Mouse (Mus musculus) WW6 (cell line): ENCODE measurements around the gene Cdkn2b.

Source experiments
- DNase-seq: peaks from one replicate; pipeline ENCODE4 v3.0.0-alpha.2; 2013; ENCODE audit warnings: low read depth, low spot score

Gene Cdkn2b

GRCm38 (mm10) chr4:89293516-89293915, 17.3 kb downstream of the Cdkn2b start:
- DNase-seq: no peak

DNA sequence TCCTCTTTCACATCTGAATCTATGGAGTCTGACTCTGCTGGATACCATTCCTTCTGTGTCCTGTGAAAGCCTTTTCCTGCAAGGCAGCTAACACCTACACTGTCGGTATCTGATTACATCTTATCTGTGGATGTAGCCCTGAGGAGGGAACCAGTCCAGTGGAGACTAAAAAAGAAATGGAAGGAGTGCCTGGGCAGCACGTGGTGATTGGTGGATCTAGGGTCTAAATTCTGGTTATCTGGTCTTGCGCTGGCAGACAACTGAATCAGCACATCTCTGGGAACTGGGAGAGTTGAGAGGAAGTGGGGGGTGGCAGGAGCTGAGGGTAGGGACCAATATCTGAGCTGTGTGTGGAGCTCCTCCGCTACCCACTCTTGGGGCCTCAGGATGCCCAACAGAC, 21.8 kb downstream of the Cdkn2b start:
- DNase-seq: no peak

DNA sequence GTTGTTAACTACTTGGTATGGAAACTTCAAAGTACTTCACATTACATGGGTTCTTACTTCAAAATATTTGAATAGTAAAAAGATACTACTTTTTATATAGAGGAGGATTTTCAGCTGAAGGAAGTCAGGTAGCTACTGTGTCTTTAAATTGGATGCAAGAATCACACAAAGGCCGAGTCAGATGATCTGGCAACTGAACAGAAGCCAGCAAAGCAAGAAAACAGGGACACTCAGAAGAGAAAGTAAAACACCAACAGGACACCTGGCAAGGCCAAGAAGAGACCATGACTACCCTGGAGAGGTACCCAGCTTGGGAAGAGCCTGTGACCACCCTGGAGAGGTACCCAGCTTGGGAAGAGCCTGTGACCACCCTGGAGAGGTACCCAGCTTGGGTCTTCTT, 24.3 kb downstream of the Cdkn2b start:
- no peak for DNase-seq

GRCm38 (mm10) chr4:89285688-89286087, 25.2 kb downstream of the Cdkn2b start:
- DNase-seq: no peak

- DNase-seq: no peak
Observed at GRCm38 (mm10) chr4:89282661-89283060, 28.2 kb downstream of the Cdkn2b start.

DNA sequence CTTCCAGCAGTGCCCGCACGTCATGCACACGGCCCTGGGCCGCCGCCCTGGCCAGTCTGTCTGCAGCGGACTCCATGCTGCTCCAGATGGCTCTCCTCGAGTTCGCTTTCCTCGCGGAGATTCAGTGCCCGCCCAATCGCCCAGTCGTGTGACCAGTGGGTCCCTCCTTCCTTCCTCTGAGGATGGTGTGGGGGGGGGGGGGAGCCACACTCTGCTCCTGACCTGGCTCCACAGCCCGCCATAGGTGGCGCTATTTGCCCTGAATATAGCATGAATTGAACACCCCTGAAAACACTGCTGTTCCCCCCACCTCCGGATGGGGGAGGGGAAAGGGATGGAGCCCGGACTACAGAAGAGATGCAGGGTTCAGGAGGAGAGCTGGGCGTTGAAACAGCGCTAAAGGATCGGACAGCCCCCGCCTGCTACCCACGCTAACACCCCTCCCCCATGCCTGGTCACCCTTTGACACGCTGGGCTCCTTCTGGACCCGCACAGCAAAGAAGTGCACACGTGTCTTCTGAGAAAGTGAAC, 28.7 kb downstream of the Cdkn2b start:
- DNase-seq: no peak

DNA sequence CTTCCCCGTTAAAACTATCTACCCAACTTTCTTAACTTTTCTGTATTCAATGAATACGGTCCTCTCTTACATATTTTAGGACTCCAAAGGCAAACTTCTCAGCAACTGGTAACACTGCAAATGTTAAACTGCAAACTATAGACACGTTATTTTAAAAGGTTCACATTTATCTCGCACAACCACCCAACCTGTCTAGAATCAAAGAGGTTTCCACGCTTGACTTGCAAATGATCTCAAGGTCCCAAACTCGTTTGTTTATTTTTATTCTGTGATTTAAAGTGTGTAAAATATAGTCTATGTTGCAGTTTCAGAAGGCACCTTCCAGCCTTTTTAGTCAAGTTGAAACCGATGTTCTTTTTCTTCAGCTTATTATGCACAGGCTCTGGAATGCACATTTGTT, 29.6 kb downstream of the Cdkn2b start:
- no peak for DNase-seq

- DNase-seq: no peak
Observed at GRCm38 (mm10) chr4:89279641-89280040, 31.2 kb downstream of the Cdkn2b start.

- no peak for DNase-seq
Observed at GRCm38 (mm10) chr4:89277381-89277940, 33.4 kb downstream of the Cdkn2b start.

DNA sequence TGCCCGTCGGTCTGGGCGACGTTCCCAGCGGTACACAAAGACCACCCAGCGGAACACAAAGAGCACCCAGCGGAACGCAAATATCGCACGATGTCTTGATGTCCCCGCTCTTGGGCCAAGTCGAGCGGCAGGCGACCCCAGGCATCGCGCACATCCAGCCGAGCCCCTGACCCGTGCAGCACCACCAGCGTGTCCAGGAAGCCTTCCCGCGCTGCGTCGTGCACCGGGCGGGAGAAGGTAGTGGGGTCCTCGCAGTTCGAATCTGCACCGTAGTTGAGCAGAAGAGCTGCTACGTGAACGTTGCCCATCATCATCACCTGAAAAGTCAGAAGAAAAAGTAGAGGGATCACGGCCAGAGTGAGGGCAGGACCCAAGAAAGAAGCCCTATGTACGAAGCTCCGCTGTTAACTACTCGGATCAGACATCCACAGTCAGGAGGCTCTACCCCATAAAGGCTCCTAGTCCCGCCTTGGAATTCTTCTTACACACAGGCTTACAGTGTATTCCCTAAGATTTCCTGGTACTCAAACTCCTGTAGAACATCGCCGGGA, 34.1 kb downstream of the Cdkn2b start:
- DNase-seq: no peak

DNA sequence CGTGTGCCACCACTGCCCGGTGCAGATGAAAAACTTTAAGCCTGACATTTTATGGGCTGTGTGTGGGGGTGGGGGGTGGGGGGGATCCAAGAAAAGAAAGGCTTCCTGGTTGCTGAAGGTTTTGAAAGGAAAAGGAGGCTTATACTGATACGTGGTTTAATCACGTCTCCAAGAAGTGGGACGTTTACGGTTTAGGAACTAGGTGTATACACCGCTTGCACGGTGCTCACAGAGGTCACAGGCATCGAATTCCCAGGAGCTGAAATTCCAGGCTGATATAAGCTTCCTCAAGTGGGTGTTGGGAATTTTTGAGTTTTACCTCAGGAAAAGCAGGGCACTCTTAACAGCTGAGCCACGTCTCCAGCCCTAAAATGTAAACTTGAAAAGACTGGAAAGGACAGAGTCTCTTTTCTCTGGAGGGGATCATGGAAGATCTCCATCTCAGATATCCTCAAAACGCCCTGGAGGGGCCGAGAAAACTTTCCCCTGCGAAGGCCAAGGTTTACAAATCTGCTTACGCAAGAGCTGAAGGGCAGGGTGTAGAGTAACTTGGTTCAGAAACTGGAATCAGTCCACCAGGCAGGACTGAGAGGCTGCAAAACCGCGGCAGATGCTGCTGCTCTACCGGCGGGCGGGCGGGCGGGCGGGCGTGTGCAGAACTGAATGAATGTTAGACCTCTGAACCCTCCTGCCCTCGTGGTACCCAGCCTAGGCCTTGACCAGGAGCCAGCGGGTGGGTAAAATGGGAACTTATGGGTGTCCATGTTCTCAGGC, 34.8 kb downstream of the Cdkn2b start:
- DNase-seq: no peak

DNA sequence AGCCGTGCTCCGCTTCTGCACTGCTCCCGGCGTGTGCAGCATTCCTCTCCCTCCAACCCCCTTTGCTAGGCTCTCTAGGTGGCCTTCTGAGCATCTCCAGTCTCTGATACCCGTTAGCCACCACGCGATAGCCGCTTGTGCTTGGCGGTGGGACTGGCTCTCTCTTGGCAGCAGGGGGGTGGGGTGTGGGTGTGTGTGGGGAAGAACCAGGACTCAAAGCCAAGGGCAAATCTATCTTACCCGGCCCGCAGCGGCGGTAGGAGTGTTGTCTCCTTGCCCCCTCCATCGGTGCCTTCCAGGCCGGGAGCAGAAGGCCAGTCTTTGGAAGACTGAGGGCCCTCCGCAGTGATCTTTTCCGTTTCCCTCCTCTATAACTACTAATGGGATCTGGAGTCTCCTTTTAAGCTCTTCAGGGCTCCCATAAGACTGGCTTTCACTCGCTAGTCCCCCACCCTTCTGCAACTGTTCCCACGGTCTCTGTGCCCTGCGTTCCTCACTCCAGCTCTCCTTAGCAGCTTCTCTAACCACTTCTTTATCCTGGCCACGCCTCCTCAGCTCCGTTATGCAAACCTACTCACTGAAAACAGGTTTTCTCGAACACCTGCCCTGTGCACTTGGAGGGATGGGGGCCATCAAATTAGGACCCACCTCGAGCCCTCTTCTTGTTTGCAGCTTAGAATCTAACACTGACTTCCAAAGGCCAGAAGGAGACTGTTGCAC, 35.9 kb downstream of the Cdkn2b start:
- no peak for DNase-seq

- no peak for DNase-seq
Observed at GRCm38 (mm10) chr4:89274006-89274405, 36.8 kb downstream of the Cdkn2b start.

GRCm38 (mm10) chr4:89273585-89273984, 37.3 kb downstream of the Cdkn2b start:
- DNase-seq: no peak

DNA sequence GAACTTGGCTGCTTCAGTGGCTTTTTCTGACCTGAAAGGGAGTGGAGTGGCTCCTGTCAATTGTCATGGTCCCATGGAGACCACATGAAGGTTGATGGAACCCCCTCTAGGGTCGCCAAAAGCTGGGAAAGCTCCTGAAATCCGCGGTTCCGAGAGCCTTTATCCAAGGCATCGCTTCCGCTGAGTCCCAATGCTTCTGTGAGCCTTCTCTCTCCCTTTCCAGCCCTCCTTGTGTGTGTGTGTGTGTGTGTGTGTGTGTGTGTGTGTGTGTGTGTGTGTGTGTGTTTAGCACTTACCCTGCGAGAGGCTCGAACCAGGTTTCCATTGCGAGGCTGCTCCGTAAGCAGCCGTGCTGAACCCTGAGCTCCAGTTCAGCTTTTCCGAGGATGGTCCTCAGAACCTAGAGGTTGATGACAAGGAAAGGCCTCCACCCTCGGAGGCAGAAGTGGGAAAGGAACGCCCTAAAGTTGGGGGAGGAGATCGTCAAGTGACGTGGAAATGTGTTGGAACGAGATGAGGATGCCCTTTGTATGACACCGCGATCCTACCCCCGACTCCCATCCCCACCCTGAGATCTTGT, 37.8 kb downstream of the Cdkn2b start:
- DNase-seq: no peak

- DNase-seq: no peak
Observed at GRCm38 (mm10) chr4:89272101-89272718, 38.6 kb downstream of the Cdkn2b start.

GRCm38 (mm10) chr4:89257768-89258167, 53.1 kb downstream of the Cdkn2b start:
- no peak for DNase-seq
